Mouse (Mus musculus): ENCODE data around the gene Slc16a9. TPM values are rescaled to one million over a fixed set of nuclear protein-coding genes. Genes with fewer than 3 reads are reported as not detected.
"Not testable (repeated sequence)": the region's sequence is repeated elsewhere in the genome, so short reads cannot be mapped to it uniquely, and the experiment has no call there.

Slc16a9 gene
- polyA plus RNA-seq, 1 experiment from 2014 or later, result 1.9 TPM

GRCm38 (mm10) chr10:70211281-70211680 is 33.6 kb upstream of the Slc16a9 start:
- Histone ChIP-seq H3K36me3 (no peaks in the 10 kb centered on the region), H3K9ac (no peak overlapping the region), H3K27me3 (no peaks in the 10 kb centered on the region), H3K27ac (no peak overlapping the region), H3K4me3 (no peak overlapping the region), H3K9me3 (no peaks in the 10 kb centered on the region), H3K4me1 (no peaks in the 10 kb centered on the region), H3K4me2 (replicated peaks) (no peak overlapping the region)
- 81% methylated on average over 9 of the region's 9 CpGs for WGBS
- no peak for ATAC-seq (ENCODE audit: insufficient number of reproducible peaks, insufficient read depth, low FRiP score, low TSS enrichment)

DNA sequence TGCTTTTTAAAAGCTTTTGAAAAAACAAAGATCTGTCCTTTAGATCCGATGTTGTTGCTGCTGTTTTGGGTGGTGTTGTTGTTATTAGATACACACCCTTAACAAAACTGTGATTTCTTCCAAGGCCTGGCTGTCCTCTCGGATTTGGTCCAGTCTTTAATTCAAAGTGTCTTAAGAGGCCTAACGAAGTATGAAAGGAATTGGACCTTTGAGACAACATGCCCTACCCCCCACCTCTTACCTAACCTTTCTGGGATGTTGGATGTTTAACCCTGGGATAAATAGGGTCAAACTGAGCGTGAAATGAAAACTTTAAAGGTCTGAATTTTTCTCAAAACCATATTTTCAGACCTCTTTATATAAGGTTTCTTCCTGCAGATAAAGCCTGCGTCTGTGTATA is 23.9 kb upstream of the Slc16a9 start:
- no peaks in the 10 kb centered on the region for H3K4me1 ChIP-seq
- 57% methylated on average over 5 of the region's 5 CpGs for WGBS
- no peaks in the 10 kb centered on the region for H3K36me3 ChIP-seq
- ATAC-seq (ENCODE audit: insufficient number of reproducible peaks, insufficient read depth, low FRiP score, low TSS enrichment), result no peak
- no peak overlapping the region for H3K9ac ChIP-seq
- no peak overlapping the region for H3K4me3 ChIP-seq
- no peaks in the 10 kb centered on the region for H3K27me3 ChIP-seq
- H3K4me2 ChIP-seq (replicated peaks), result no peak overlapping the region
- no peaks in the 10 kb centered on the region for H3K9me3 ChIP-seq
- H3K27ac ChIP-seq, result no peak overlapping the region

- H3K9ac ChIP-seq; H3K4me2 ChIP-seq (replicated peaks); ATAC-seq (ENCODE audit: insufficient number of reproducible peaks, insufficient read depth, low FRiP score, low TSS enrichment); H3K27ac ChIP-seq; H3K4me3 ChIP-seq; H3K36me3 ChIP-seq; H3K9me3 ChIP-seq; H3K4me1 ChIP-seq; H3K27me3 ChIP-seq: not testable (repeated sequence)
- WGBS, result 87% methylated on average over 8 of the region's 8 CpGs
Observed at GRCm38 (mm10) chr10:70222231-70222630, 22.7 kb upstream of the Slc16a9 start.

DNA sequence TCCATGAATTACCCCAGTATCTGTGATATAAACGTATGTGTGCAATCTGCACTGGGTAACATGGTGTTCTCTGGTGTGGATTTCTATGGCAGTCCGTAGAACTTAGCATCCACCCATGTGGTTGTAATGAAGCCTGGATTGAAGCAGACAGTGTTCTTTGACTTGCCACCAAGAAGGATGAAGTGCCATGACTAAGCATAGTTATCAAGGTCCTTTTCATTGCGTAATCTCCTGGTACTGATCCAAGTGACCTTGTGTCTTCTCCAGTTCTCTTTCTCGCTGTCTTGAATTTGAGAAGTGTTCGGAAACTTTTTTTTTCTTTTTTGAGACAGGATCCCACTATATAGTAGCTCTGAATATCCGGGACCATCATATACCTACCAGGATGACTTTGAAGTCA is 20.3 kb upstream of the Slc16a9 start:
- no peaks in the 10 kb centered on the region for H3K9me3 ChIP-seq
- H3K4me1 ChIP-seq, result no peaks in the 10 kb centered on the region
- no peak overlapping the region for H3K4me3 ChIP-seq
- no peak overlapping the region for H3K4me2 ChIP-seq (replicated peaks)
- H3K9ac ChIP-seq, result no peak overlapping the region
- H3K27ac ChIP-seq, result no peak overlapping the region
- H3K36me3 ChIP-seq, result no peaks in the 10 kb centered on the region
- 82% methylated on average over 6 of the region's 6 CpGs for WGBS
- no peak for ATAC-seq (ENCODE audit: insufficient number of reproducible peaks, insufficient read depth, low FRiP score, low TSS enrichment)
- H3K27me3 ChIP-seq, result no peaks in the 10 kb centered on the region

DNA sequence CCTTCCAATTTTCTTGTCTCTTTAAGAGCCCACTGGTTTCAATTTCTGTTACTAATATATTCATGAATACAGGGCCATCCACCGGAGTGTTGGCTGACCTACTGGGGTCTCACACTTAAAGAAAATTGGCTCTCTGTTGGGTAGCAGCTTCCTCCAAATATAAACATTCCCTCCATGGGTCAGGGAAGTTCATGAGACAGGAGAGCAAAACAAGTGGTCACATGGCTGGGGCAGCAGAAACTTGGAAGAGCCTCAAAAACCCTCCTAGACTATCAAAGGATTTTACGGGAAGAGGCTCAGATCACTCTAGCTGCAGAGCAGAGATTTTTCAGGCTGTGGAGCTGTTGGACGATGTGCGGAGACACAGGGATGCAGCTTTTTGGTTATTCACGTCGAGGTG is 19.1 kb upstream of the Slc16a9 start:
- no peaks in the 10 kb centered on the region for H3K36me3 ChIP-seq
- H3K9me3 ChIP-seq, result no peaks in the 10 kb centered on the region
- H3K27ac ChIP-seq, result no peak overlapping the region
- H3K4me1 ChIP-seq, result no peaks in the 10 kb centered on the region
- no peak overlapping the region for H3K4me2 ChIP-seq (replicated peaks)
- H3K27me3 ChIP-seq, result no peaks in the 10 kb centered on the region
- WGBS, result 70% methylated on average over 6 of the region's 6 CpGs
- no peak for ATAC-seq (ENCODE audit: insufficient number of reproducible peaks, insufficient read depth, low FRiP score, low TSS enrichment)
- H3K4me3 ChIP-seq, result no peak overlapping the region
- H3K9ac ChIP-seq, result no peak overlapping the region

GRCm38 (mm10) chr10:70226608-70227007 is 18.3 kb upstream of the Slc16a9 start:
- Histone ChIP-seq H3K4me2 (replicated peaks) (no peak overlapping the region), H3K27ac (no peak overlapping the region)
- no peak for ATAC-seq (ENCODE audit: insufficient number of reproducible peaks, insufficient read depth, low FRiP score, low TSS enrichment)

GRCm38 (mm10) chr10:70230352-70230751 is 14.5 kb upstream of the Slc16a9 start:
- Histone ChIP-seq H3K27me3 (no peaks in the 10 kb centered on the region), H3K9me3 (no peaks in the 10 kb centered on the region), H3K27ac (no peak overlapping the region), H3K4me3 (no peak overlapping the region), H3K4me1 (no peaks in the 10 kb centered on the region), H3K9ac (no peak overlapping the region), H3K4me2 (replicated peaks) (no peak overlapping the region), H3K36me3 (no peaks in the 10 kb centered on the region)
- ATAC-seq (ENCODE audit: insufficient number of reproducible peaks, insufficient read depth, low FRiP score, low TSS enrichment), result no peak
- 89% methylated on average over 6 of the region's 6 CpGs for WGBS

More at GRCm38 (mm10) chr10:70226608-70227007, 18.3 kb upstream of the Slc16a9 start:
- Histone ChIP-seq H3K27me3 (no peaks in the 10 kb centered on the region), H3K36me3 (no peaks in the 10 kb centered on the region), H3K4me1 (no peaks in the 10 kb centered on the region), H3K4me3 (no peak overlapping the region), H3K9ac (no peak overlapping the region), H3K9me3 (no peaks in the 10 kb centered on the region)

DNA sequence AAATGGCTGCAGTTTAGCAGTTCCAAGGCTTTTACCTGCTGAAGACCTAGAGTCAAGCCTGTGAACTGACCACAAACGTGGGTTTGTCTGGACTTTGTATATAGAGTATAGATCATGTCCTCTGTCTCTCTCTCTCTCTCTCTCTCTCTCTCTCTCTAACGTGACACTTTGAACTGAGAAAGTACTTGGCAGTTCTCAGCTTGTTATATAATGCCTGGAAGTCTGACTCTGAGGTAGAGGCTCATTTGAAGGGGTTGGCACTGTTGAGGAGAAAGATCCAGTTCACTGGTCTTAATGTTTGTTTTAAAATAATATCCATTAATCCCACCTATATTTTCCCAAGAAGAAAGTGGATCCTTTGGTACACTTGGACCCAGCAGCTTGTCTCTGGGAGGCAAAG is 7.0 kb upstream of the Slc16a9 start:
- Histone ChIP-seq H3K9me3 (no peaks in the 10 kb centered on the region), H3K36me3 (no peaks in the 10 kb centered on the region), H3K9ac (no peak overlapping the region), H3K4me1 (no peaks in the 10 kb centered on the region), H3K27me3 (peaks cover 3% of the 10 kb centered on the region; the same call in 1 of the 2 replicates), H3K4me3 (no peak overlapping the region), H3K4me2 (replicated peaks) (no peak overlapping the region), H3K27ac (no peak overlapping the region)
- no peak for ATAC-seq (ENCODE audit: insufficient number of reproducible peaks, insufficient read depth, low FRiP score, low TSS enrichment)
- WGBS, result 70% methylated on average over 2 of the region's 2 CpGs

- 44% methylated on average over 8 of the region's 8 CpGs for WGBS
- no peak for ATAC-seq (ENCODE audit: insufficient number of reproducible peaks, insufficient read depth, low FRiP score, low TSS enrichment)
Observed at GRCm38 (mm10) chr10:70242751-70243444, 2.0 kb upstream of the Slc16a9 start.

GRCm38 (mm10) chr10:70245559-70245945 is 652 bp downstream of the Slc16a9 start:
- 0 out of 2 replicates have a peak, but pooled peaks have one; percentile 18 for ATAC-seq (ENCODE audit: insufficient number of reproducible peaks, insufficient read depth, low FRiP score, low TSS enrichment)
- H3K27ac ChIP-seq, result no peak overlapping the region
- WGBS, result 1% methylated on average over 16 of the region's 16 CpGs

More at GRCm38 (mm10) chr10:70242751-70243444, 2.0 kb upstream of the Slc16a9 start:
- H3K27me3 ChIP-seq, result peaks cover 43% of the 10 kb centered on the region
- H3K36me3 ChIP-seq, result no peaks in the 10 kb centered on the region
- H3K9ac ChIP-seq, result no peak overlapping the region
- H3K4me1 ChIP-seq, result peaks cover 4% of the 10 kb centered on the region; the same call in 1 of the 2 replicates
- H3K27ac ChIP-seq, result no peak overlapping the region
- H3K4me2 ChIP-seq (replicated peaks), result no peak overlapping the region
- H3K4me3 ChIP-seq, result no peak overlapping the region
- no peaks in the 10 kb centered on the region for H3K9me3 ChIP-seq

GRCm38 (mm10) chr10:70246076-70246475 is 1.2 kb downstream of the Slc16a9 start:
- 35% methylated on average over 9 of the region's 9 CpGs for WGBS
- Histone ChIP-seq H3K4me3 (peak overlapping the region; percentile 55), H3K27me3 (peaks cover 48% of the 10 kb centered on the region), H3K4me1 (peaks cover 4% of the 10 kb centered on the region; the same call in 1 of the 2 replicates), H3K36me3 (no peaks in the 10 kb centered on the region), H3K9ac (no peak overlapping the region), H3K9me3 (no peaks in the 10 kb centered on the region), H3K27ac (no peak overlapping the region), H3K4me2 (replicated peaks) (peak overlapping the region; percentile 75)
- no peak for ATAC-seq (ENCODE audit: insufficient number of reproducible peaks, insufficient read depth, low FRiP score, low TSS enrichment)

More at GRCm38 (mm10) chr10:70245559-70245945, 652 bp downstream of the Slc16a9 start:
- H3K4me1 ChIP-seq, result peaks cover 4% of the 10 kb centered on the region; the same call in 1 of the 2 replicates
- H3K9me3 ChIP-seq, result no peaks in the 10 kb centered on the region
- peaks cover 48% of the 10 kb centered on the region for H3K27me3 ChIP-seq
- H3K4me3 ChIP-seq, result peak overlapping the region; percentile 55
- H3K36me3 ChIP-seq, result no peaks in the 10 kb centered on the region
- H3K4me2 ChIP-seq (replicated peaks), result peak overlapping the region; percentile 75
- peak overlapping the region; percentile 63 for H3K9ac ChIP-seq

- WGBS, result 88% methylated on average over 4 of the region's 4 CpGs
- no peaks in the 10 kb centered on the region for H3K9me3 ChIP-seq
- H3K36me3 ChIP-seq, result no peaks in the 10 kb centered on the region
- H3K9ac ChIP-seq, result no peak overlapping the region
- ATAC-seq (ENCODE audit: insufficient number of reproducible peaks, insufficient read depth, low FRiP score, low TSS enrichment), result no peak
- H3K27ac ChIP-seq, result no peak overlapping the region
- peaks cover 3% of the 10 kb centered on the region; the same call in 1 of the 2 replicates for H3K4me1 ChIP-seq
- no peak overlapping the region for H3K4me3 ChIP-seq
- no peak overlapping the region for H3K4me2 ChIP-seq (replicated peaks)
- H3K27me3 ChIP-seq, result peaks cover 26% of the 10 kb centered on the region
Observed at GRCm38 (mm10) chr10:70250354-70250753, 5.5 kb downstream of the Slc16a9 start.

Measured in embryonic facial prominence, embryonic 12.5 days (tissue).